Mouse (Mus musculus) spleen, postnatal 10 days (tissue): ENCODE measurements around the gene Prlhr.

ENCODE experiments used
- DNase-seq, 2 experiments: peaks; one replicate each; pipeline ENCODE4 v3.0.0; 2021 to 2022; ENCODE audit warnings: low spot score in 2 of 2

Prlhr gene

GRCm38 (mm10) chr19:60432347-60433129, 35.6 kb downstream of the Prlhr start:
- no peak for DNase-seq

- no peak for DNase-seq
Measured at GRCm38 (mm10) chr19:60417611-60418010, 50.5 kb downstream of the Prlhr start.
